Mouse (Mus musculus) hindbrain, embryonic 10.5 days (tissue): ENCODE results near the gene Zfp579. TPM values are rescaled to one million over a fixed set of nuclear protein-coding genes. Genes with fewer than 3 reads are reported as not detected.
A peak's percentile ranks its signal among the peaks of the same experiment; 100 is the strongest.
"Not testable (repeated sequence)": the region's sequence is repeated elsewhere in the genome, so short reads cannot be mapped to it uniquely, and the experiment has no call there.

Experiments
- DNase-seq: peaks from one replicate; pipeline ENCODE4 v3.0.0-alpha.2; 2017; ENCODE audit warnings: low spot score
- H3K27ac ChIP-seq: fragments of 300-500 bp; sonication (generic); 2 replicates; pipeline ENCODE4 v1.5.1; 2016; ENCODE audit warnings: mild to moderate bottlenecking, moderate library complexity
- H3K27me3 ChIP-seq: fragments of 300-500 bp; sonication (generic); 2 replicates; pipeline ENCODE4 v1.6.1; 2016; ENCODE audit warnings: mild to moderate bottlenecking; ENCODE audit not compliant: poor library complexity, insufficient read depth, severe bottlenecking
- H3K36me3 ChIP-seq: fragments of 300-500 bp; sonication (generic); 2 replicates; pipeline ENCODE4 v1.6.1; 2016; ENCODE audit warnings: mild to moderate bottlenecking, moderate library complexity
- H3K4me1 ChIP-seq: fragments of 300-500 bp; sonication (generic); replicated peaks from 2 replicates; pipeline ENCODE4 v1.6.1; 2016; ENCODE audit warnings: mild to moderate bottlenecking
- H3K4me3 ChIP-seq: fragments of 300-500 bp; sonication (generic); 2 replicates; pipeline ENCODE4 v1.5.1; 2016; ENCODE audit warnings: mild to moderate bottlenecking, moderate library complexity
- H3K9me3 ChIP-seq: fragments of 300-500 bp; sonication (generic); 2 replicates; pipeline ENCODE4 v1.6.1; 2016; ENCODE audit warnings: mild to moderate bottlenecking, moderate library complexity
- WGBS: fragments of 180-500 bp; shearing (Covaris S2); methylation state at CpG from one replicate; pipeline ENCODE4 v1.1.7; 2016; 5-methylcytosine and 5-hydroxymethylcytosine counted together
- polyA plus RNA-seq: library from polyadenylated mRNA; unstranded; fragments of >200 nt; fragmentation: Nextera tagmentation; extraction: Ambion mirVana; gene quantifications from 2 replicates; pipeline ENCODE4 v1.2.1, GENCODE M21; 2016

The Zfp579 gene
- polyA plus RNA-seq, 1 experiment from 2014 or later, result 43.1 TPM

DNA sequence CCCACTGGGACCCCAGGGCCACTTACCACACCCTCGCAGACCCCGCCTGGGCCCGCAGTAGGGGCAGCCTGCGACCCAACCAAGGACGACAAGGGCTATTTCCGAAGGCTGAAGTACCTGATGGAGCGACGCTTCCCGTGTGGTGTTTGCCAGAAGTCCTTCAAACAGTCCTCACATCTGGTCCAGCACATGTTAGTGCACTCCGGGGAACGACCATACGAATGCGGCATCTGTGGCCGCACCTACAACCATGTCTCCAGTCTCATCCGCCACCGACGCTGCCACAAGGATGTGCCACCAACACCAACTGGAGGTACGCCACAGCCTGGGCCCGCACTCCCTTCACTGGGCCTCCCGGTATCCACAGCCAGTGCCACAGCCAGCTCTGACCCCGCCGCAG lies 33.6 kb upstream of the Zfp579 start:
- peak overlapping the region; percentile 11; the same call in 1 of the 2 replicates for H3K4me3 ChIP-seq
- H3K9me3 ChIP-seq, result peaks cover 44% of the 10 kb centered on the region

DNA sequence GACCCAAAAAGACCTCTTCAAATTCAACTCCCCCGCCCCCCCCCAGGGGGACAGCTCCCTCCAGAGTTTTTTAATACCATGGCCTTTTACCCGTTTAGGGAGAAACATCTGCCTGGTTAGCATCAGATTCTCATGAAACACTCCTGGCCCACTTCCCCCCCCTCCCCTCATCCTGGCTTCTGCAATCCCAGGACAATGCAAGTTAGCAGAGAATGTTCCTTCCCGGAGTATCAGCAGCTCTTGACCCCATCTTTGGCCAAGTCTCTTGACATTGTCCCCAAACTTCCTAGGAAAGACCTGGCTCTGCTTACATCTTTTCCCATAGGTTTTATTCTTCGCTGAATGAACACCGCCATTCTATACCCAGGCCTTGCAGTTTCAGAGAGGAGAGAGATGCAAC lies 25.2 kb upstream of the Zfp579 start:
- Histone ChIP-seq H3K4me3 (peak overlapping the region; percentile 90), H3K9me3 (peaks cover 4% of the 10 kb centered on the region; the same call in 1 of the 2 replicates), H3K27me3 (no peaks in the 10 kb centered on the region), H3K36me3 (peaks cover 59% of the 10 kb centered on the region), H3K27ac (peak overlapping the region; percentile 97), H3K4me1 (peaks cover 24% of the 10 kb centered on the region)
- DNase-seq, result no peak
- WGBS, result 54% methylated on average over 5 of the region's 5 CpGs

More for the DNA sequence above, 33.6 kb upstream of the Zfp579 start:
- no peaks in the 10 kb centered on the region for H3K4me1 ChIP-seq
- H3K27me3 ChIP-seq, result peaks cover 16% of the 10 kb centered on the region; the same call in 1 of the 2 replicates
- 94% methylated on average over 22 of the region's 22 CpGs for WGBS
- DNase-seq, result no peak
- H3K27ac ChIP-seq, result no peak overlapping the region
- H3K36me3 ChIP-seq, result peaks cover 98% of the 10 kb centered on the region

DNA sequence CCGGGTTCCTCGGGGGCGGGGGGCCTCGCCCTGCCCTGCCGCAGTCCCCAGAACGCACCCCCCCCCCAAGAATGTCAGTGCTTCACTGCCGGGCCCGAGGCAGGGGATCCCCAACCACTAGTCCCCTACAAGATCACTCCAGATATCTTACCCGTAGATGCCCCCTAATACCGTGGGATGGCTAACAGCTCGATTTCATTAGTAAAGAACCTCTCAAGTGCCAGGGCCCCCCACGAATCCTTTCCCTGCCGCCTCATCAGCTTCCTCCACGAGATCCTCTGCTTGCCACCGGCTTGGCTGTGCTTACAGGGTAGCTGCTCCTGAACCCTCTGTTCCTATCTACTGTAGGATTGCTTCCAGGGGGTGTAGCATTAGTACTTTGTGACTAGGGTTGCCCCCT lies 24.7 kb upstream of the Zfp579 start:
- Histone ChIP-seq H3K27ac (peak overlapping the region; percentile 97), H3K4me3 (peak overlapping the region; percentile 90), H3K36me3 (peaks cover 54% of the 10 kb centered on the region), H3K4me1 (peaks cover 29% of the 10 kb centered on the region), H3K9me3 (peaks cover 4% of the 10 kb centered on the region; the same call in 1 of the 2 replicates), H3K27me3 (no peaks in the 10 kb centered on the region)
- WGBS, result 2% methylated on average over 15 of the region's 15 CpGs
- no peak for DNase-seq

- Histone ChIP-seq H3K36me3 (peaks cover 49% of the 10 kb centered on the region), H3K4me3 (peak within 1 kb of the TSS; percentile 90), H3K27ac (peak within 1 kb of the TSS; percentile 97), H3K4me1 (peaks cover 31% of the 10 kb centered on the region), H3K9me3 (peaks cover 4% of the 10 kb centered on the region; the same call in 1 of the 2 replicates), H3K27me3 (no peaks in the 10 kb centered on the region)
- peak; percentile 99 for DNase-seq
- WGBS, result under 1% methylated on average over 49 of the region's 49 CpGs
Measured at GRCm38 (mm10) chr7:5020000-5020681, 24.2 kb upstream of the Zfp579 start, which contains the start of the genes Zfp865 and Ccdc106. TSS of gene Zfp865 (plus strand) at chr7:5020376. TSS of gene Ccdc106 (plus strand) at chr7:5020553.

DNA sequence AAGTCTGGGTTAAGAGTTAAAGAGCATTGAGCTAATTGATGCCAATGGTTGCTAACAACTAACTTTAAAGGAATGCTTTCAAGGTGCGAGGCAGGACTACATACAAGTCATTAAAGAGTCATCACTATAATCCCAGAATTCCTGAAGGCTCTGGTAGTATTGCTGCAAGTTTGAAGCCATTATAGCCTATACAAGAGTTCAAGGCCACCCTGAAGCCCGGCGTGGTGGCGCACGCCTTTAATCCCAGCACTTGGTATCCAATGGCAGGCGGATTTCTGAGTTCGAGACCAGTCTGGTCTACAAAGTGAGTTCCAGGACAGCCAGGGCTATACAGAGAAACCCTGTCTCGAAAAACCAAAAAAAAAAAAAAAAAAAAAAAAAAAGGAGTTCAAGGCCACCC lies 23.6 kb upstream of the Zfp579 start:
- DNase-seq, H3K9me3 ChIP-seq, H3K27me3 ChIP-seq: not testable (repeated sequence)
- H3K36me3 ChIP-seq, result peaks cover 44% of the 10 kb centered on the region
- peak overlapping the region; percentile 90 for H3K4me3 ChIP-seq
- H3K4me1 ChIP-seq, result peaks cover 31% of the 10 kb centered on the region
- 37% methylated on average over 8 of the region's 8 CpGs for WGBS
- peak overlapping the region; percentile 97 for H3K27ac ChIP-seq

DNA sequence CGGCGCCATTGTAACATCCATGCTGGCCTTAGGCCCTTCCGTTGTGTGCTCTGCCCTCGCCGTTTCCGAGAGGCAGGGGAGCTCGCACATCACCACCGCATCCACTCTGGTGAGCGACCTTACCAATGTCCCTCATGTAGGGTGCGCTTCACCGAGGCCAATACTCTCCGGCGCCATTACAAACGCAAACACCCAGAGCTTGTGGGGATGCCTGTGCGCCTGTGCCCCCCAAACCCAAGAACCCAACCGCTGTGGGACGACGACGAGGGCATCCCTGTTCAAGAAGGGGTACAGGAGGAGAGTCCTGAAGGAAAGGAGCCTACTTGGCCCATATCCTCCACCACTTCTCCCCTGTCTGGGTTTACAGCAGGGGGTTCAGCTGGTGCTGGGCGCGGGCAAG lies 22.0 kb upstream of the Zfp579 start:
- WGBS, result 96% methylated on average over 21 of the region's 21 CpGs
- Histone ChIP-seq H3K36me3 (peaks cover 30% of the 10 kb centered on the region), H3K27ac (no peak overlapping the region), H3K27me3 (no peaks in the 10 kb centered on the region), H3K4me1 (peaks cover 38% of the 10 kb centered on the region), H3K4me3 (peak overlapping the region; percentile 11; the same call in 1 of the 2 replicates), H3K9me3 (peaks cover 4% of the 10 kb centered on the region; the same call in 1 of the 2 replicates)
- no peak for DNase-seq

DNA sequence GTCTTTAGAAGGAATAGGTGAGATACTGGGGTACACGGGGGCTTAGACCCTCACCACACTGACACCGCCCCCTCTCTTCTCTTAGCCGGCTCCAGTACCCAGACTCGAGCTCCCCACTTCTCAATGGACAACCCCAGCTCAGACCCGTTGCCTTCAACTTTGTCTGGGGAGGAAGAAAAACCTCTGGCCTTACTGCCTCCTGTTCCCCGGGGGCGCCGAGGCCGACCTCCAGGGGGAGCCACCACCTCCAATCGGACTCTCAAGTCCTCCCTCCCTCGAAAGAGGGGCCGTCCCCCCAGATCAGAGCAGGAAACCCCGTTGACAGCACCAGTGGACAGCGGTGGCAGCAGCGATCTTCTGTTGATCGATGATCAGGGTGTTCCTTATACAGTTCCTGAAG lies 21.4 kb upstream of the Zfp579 start:
- Histone ChIP-seq H3K4me1 (peaks cover 38% of the 10 kb centered on the region), H3K9me3 (peaks cover 4% of the 10 kb centered on the region; the same call in 1 of the 2 replicates), H3K27ac (no peak overlapping the region), H3K36me3 (peaks cover 30% of the 10 kb centered on the region), H3K4me3 (peak overlapping the region; percentile 3; the same call in 1 of the 2 replicates), H3K27me3 (no peaks in the 10 kb centered on the region)
- no peak for DNase-seq
- WGBS, result 90% methylated on average over 16 of the region's 16 CpGs

GRCm38 (mm10) chr7:5016920-5017319 lies 21.0 kb upstream of the Zfp579 start:
- H3K4me3 ChIP-seq, result 0 out of 2 replicates have a peak overlapping the region, but pooled peaks have one; percentile 3
- 94% methylated on average over 2 of the region's 2 CpGs for whole genome bisulfite sequencing
- H3K4me1 ChIP-seq, result peaks cover 34% of the 10 kb centered on the region
- H3K27me3 ChIP-seq, result no peaks in the 10 kb centered on the region
- H3K27ac ChIP-seq, result no peak overlapping the region
- DNase-seq, result no peak
- peaks cover 30% of the 10 kb centered on the region for H3K36me3 ChIP-seq
- H3K9me3 ChIP-seq, result peaks cover 4% of the 10 kb centered on the region; the same call in 1 of the 2 replicates

DNA sequence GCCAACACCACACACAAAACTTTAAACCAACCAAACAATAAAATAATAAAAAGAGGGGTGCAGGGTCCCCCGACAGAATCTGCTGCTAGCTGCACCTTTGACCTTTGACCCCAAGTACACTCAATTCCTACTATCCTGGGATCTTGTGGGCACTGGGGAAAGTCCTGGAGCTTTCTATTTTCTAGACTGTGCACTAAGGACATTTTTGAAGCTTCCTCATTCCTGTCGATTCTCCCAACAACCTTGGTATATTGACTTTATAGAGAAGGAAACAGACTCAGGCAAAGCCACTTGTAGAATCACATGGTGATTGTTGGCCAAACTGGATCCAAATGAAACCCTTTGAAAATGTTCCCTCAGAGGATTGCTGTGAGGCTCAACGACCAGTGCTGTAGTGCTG lies 20.1 kb upstream of the Zfp579 start:
- H3K9me3 ChIP-seq, result peaks cover 4% of the 10 kb centered on the region; the same call in 1 of the 2 replicates
- H3K4me3 ChIP-seq, result peak overlapping the region; percentile 65
- DNase-seq, result no peak
- H3K36me3 ChIP-seq, result peaks cover 35% of the 10 kb centered on the region
- no peaks in the 10 kb centered on the region for H3K27me3 ChIP-seq
- WGBS, result 62% methylated on average over 3 of the region's 3 CpGs
- peak overlapping the region; percentile 97 for H3K27ac ChIP-seq
- peaks cover 26% of the 10 kb centered on the region for H3K4me1 ChIP-seq

DNA sequence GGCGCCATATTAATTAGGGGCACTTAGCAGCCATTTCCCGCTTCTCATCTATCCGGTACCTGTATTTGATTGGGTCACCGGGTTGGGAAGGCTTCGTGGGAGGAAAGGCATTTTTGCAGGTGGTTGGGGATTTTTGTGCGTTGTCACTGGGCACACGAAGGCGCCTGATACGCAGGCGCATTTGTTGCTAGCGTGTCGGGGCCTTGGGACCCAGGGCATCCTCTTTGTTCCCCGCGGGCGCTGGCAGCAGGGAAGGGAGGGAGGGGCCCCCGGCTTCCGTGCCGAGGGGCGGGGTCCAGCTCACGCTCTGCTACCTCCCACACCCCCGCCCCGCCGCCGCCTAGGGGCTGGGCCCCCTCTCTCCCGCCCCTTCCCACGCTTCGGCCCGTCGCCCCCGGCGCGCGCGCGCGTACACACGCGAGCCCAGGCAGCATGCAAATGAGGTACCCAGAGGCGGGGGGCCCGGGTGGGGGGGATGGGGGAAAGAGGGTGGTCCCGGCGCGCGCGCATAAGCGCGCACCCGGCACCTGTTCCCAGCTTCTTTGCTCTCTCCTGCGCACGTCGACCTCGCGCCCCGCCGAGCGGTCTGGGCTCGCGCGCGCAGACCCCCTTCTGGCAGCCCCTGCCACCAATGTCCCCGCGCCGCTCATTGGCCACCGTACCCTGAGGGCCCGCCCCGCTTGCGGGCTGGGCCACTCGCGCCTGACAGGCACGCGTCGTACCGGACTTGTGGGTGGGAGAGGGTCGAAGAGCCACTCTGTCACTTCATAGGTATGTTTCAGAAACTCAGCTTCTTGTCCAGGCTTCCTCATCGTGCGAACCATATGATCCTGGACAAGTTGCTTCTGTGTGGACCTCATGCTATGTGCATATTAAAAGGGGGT lies 19.4 kb upstream of the Zfp579 start, which contains the start of gene Gm44973:
Gm44973 (plus strand) TSS at position 379 of the 884 bp plus-strand sequence.
- H3K36me3 ChIP-seq, result peaks cover 42% of the 10 kb centered on the region
- under 1% methylated on average over 76 of the region's 76 CpGs for WGBS

DNA sequence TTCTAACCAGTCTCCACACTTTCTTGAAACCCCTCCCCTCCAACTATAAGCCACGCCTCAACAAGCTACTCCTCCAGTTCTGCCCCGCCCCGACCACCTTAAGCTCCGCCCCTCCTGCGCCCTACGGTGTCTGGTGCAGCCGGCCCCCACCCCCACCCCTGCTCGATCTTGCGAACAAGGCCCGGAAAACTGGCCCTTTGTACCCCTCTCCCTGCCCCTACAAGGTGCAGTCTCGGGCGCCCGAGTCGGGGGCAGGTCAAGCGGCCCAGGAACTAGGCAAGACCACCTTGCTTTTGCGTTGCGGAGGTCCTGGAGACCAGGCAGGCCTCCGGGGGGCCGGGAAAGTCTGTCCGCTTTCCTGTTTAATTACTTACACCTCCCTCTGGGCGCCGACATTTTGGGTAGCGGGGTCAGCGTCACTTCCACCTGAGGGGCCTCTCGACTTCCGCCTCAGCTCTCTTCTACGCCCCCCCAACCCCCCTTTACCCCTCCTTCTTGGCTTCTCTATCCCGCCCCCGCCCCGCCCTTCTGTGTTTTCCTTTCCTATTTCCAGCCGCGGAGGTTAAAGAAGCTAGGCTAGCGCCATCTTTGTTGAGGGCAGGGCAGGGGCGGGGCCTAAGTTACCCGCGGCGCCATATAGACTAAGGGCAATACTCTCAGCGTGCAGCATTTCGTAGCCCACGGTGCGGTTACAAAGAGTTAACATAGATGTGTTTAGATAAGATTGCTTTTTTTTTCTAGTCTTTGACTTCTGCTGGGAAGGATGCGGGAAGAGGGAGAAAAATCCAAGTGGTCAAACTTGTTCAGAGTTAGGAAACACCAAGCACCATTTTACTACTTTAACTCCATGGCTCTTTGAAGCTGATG lies 18.5 kb upstream of the Zfp579 start, which contains the start of the genes Zfp524 and Fiz1:
Zfp524 (plus strand) TSS at position 165 of the 867 bp plus-strand sequence.
Fiz1 (minus strand) TSS at position 447 of the 867 bp plus-strand sequence.
- H3K36me3 ChIP-seq, result peaks cover 51% of the 10 kb centered on the region
- no peaks in the 10 kb centered on the region for H3K27me3 ChIP-seq
- H3K9me3 ChIP-seq, result peaks cover 4% of the 10 kb centered on the region; the same call in 1 of the 2 replicates
- peak within 1 kb of the TSS; percentile 97 for H3K27ac ChIP-seq
- peaks cover 21% of the 10 kb centered on the region for H3K4me1 ChIP-seq
- DNase-seq, result peak; percentile 95
- H3K4me3 ChIP-seq, result peak within 1 kb of the TSS; percentile 65
- under 1% methylated on average over 42 of the region's 42 CpGs for WGBS

More for the DNA sequence above, 19.4 kb upstream of the Zfp579 start, which contains the start of gene Gm44973:
- Histone ChIP-seq H3K4me3 (peak within 1 kb of the TSS; percentile 65), H3K9me3 (peaks cover 4% of the 10 kb centered on the region; the same call in 1 of the 2 replicates), H3K27me3 (no peaks in the 10 kb centered on the region), H3K4me1 (peaks cover 23% of the 10 kb centered on the region), H3K27ac (peak within 1 kb of the TSS; percentile 97)
- DNase-seq, result peak; percentile 97
